Mouse (Mus musculus) liver, postnatal 0 days (tissue): ENCODE data around the gene Ralgapa2.

Experiments used
- CTCF ChIP-seq: sonication (generic); IDR thresholded peaks from 2 replicates; pipeline ENCODE4 v1.5.1; 2016; ENCODE audit warnings: antibody characterized with exemption, low read depth
- EP300 ChIP-seq: IDR thresholded peaks from 2 replicates; pipeline ENCODE4 v1.6.1; 2016; ENCODE audit warnings: antibody characterized with exemption, low read depth, mild to moderate bottlenecking

- TF ChIP-seq EP300 (no peak), CTCF (no peak)
These were observed 286.3 kb downstream of the Ralgapa2 start for GRCm38 (mm10) chr2:146225818-146226217.
